Mouse (Mus musculus): Measurements from ENCODE around the gene Zfp534.
"Not testable (repeated sequence)": the region's sequence is repeated elsewhere in the genome, so short reads cannot be mapped to it uniquely, and the experiment has no call there.

Zfp534 gene

GRCm38 (mm10) chr4:147702453-147702852, at the start of gene Zfp534:
Gene Zfp534, minus strand, starts transcription at chr4:147702553.
- DNase-seq, result not testable (repeated sequence)

DNA sequence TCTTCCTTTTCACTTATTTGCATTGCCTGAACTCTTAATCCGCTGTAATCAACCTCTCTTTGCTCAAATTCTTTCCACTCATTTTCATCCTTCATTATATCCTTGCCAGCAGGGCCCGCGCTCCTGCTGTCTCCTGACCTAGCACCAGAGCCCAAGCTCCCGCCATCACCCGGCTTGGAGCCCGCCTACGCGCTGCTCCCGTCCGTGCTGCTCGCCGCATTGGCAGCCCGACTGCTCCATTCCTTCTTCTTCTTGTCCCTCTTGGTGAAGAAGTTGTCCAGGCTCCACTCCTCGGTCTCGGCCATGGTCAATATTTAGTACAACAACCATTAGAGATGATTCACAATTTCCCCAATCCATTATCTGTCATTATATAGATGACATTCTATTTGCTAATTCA, 43.9 kb upstream of the Zfp534 start:
- not testable (repeated sequence) for DNase-seq

GRCm38 (mm10) chr4:147738636-147739369, 36.5 kb upstream of the Zfp534 start:
- DNase-seq, result peak; percentile 43

GRCm38 (mm10) chr4:147655245-147655644, 47.1 kb downstream of the Zfp534 start:
- DNase-seq, result not testable (repeated sequence)

DNA sequence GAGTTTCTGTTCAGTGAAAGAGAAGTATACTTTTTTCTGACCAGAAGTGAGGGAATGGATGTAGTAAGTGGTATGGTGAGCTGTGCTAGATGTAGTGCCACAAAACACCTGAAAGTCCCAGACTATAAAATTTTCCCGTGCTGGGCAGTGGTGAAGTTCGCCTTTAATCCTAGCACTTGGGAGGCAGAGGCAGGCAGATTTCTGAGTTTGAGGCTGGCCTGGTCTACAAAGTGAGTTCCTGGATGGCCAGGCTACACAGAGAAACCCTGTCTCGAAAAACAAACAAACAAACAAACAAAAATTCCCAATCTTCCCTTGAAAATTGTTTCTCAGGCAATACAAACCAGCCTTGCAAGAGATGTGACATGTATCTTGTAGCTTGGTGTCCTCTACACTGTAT, 54.9 kb downstream of the Zfp534 start:
- not testable (repeated sequence) for DNase-seq

GRCm38 (mm10) chr4:147642413-147642812, 59.9 kb downstream of the Zfp534 start, which contains the start of gene Zfp979:
Gene Zfp979, minus strand, starts transcription at chr4:147642513.
- DNase-seq, result not testable (repeated sequence)

DNA sequence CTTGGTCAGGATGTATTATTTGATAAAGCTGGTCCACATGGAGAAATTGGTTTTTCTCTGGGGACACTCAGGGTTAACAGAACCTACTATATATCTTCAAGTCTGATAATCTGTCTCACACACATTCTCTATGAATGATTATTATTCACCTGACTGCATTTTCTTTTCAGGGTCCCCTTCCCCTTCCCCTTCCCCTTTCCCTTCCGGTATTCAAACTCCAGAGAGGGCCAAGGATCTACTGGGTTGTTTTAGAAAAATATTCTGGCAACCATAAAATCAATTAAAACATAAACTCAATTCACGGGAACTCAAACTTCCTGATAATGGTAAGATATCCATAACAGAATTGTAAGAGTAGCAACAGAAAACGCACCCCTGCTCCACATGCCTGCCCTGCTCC, 60.4 kb downstream of the Zfp534 start:
- DNase-seq, result not testable (repeated sequence)

- not testable (repeated sequence) for DNase-seq
Observed at GRCm38 (mm10) chr4:147633818-147634262, 68.5 kb downstream of the Zfp534 start.

Measured in embryo, embryonic 11 days (tissue).